Mouse (Mus musculus) adrenal gland, postnatal 14 days (tissue): ENCODE results near the gene Six5. TPM values are rescaled to one million over a fixed set of nuclear protein-coding genes. Genes with fewer than 3 reads are reported as not detected.

Experiments used
- DNase-seq: peaks from one replicate; pipeline ENCODE4 v3.0.0; 2021; ENCODE audit warnings: mixed read lengths
- long read RNA-seq, 2 experiments: library from polyadenylated mRNA; stranded (forward); transcript quantifications; one replicate each; pipeline ENCODE4 v2.0.0; 2021
- total RNA-seq: library from RNA; stranded (reverse); gene quantifications from 2 replicates; pipeline ENCODE4 v1.2.3, GENCODE M21; 2021

Gene Six5
- 13.3 and 15.3 TPM in 2 replicates for total RNA-seq
- long read RNA-seq, experiment 1, transcript Six5-201 (3 exons, 3,007 nt) = major isoform, 10 of 18 reads
- long read RNA-seq, experiment 1, partial matches to known transcripts = 5 of 18 reads
- long read RNA-seq, experiment 1, other reads (novel, unspliced or antisense) = 3 of 18 reads
- long read RNA-seq, experiment 2, partial matches to known transcripts = 4 of 8 reads
- long read RNA-seq, experiment 2, other reads (novel, unspliced or antisense) = 0 of 8 reads

DNA sequence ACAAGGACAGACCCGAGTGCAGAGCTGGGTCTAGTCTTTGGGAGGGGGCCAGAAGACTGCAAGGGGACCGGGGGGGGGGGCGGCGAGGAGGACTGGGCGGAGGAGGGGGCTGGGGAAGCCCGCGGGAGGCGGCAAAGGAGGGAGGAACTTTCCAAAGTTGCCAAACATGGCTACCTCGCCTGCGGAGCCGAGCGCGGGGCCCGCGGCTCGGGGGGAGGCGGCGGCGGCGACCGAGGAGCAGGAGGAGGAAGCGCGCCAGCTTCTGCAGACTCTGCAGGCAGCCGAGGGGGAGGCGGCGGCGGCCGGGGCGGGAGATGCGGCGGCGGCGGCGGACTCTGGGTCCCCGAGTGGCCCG, at the start of gene Six5:
TSS of gene Six5 (plus strand) at position 124 of the 355 bp plus-strand sequence.
- peak; percentile 81 for DNase-seq

DNA sequence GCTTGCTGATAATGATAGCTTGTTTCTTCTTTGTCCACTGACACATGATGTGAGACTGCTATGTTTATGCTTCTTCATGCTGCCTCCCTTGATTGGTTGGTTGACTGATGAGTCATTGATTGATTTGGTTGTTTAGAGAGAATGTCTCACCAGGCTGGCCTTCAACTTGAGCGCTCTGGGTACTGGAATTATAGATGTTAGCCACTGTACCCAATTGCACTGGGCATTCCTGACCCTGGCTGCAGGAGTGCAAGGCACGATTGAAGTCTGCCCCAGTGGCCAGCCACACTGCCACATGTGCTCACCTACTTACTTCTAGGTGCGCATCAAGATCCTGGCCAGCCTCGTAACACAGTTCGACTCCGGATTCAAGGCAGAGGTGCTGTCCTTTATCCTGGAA, 49.8 kb upstream of the Six5 start:
- peak; percentile 51 for DNase-seq

DNA sequence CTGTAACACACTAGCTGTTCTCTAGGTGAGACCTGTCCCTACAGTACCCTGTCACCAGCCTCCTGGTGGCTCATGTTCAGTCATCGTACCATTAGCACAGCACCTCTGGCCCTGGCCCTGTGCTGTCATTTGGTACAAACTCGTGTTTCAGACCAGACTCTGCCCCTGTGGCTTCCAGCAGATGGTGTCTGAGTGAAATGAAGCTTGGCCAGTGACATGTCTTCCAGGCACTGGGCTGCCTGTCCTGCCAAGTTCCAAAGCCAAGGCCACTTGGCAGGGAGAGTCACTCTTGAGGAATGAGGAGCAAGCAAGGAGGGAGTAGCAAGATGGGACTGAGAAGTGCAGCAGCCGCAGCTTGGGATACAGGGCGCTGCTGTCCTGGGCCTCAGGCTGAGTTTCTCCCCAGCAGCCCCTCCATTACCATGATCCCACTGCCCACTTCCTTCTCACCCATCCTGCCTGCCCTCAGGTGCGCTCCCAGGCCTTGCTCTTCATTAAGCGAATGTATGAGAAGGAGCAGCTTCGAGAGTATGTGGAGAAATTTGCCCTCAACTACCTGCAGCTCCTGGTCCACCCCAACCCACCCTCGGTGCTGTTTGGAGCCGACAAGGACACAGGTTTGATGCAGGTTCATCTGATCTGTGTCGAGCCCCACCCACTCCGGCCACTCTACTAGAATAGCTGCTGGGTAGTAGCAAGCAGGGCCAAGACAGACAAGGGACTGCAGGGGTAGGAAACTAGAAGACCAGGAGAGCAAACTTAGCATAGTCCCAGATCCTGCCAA, 47.9 kb upstream of the Six5 start:
- peak; percentile 88 for DNase-seq

DNA sequence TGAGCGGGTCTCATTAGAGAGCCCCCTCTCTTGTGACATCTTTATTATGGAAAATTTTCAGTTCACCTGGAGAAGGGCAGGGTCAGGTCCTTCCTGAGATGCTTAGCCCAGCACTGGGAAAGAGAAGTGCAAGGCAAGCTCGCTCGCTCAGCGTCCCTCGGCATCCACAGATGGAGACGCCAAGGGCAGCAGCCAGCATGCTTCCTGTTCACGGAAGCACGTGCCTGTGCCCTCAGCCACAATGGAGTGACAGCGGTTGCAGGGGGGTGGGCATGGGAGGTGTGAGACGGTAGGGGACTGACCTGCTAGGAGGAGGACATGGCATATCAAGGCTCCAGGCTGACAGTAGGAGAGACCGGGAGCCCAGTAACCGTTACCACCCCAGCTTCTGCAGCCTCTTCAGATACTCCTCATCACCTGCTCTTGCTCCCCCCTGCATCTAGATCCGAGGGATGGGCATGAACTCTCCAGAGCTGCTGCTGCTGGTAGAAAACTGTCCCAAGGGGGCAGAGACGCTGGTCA, 46.3 kb upstream of the Six5 start:
- DNase-seq = no peak

DNA sequence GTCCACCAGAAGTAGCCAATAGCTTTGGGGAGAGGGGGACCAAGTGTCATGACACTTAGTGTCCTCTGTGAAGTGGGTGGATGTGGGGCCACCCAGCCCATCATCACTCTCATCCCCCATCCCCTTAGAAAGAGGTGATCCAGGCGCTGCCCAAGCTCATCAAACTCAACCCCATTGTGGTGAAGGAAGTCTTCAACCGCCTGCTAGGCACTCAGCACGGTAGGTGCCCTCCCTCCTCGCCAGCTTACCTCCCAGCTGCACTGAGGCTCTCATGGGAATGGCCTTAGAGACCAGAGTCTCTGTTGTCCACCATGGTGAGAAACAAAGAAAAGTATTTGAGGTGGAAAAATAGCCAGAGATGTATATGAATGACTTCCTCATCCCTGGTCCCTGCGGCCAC, 45.1 kb upstream of the Six5 start:
- DNase-seq = no peak

DNA sequence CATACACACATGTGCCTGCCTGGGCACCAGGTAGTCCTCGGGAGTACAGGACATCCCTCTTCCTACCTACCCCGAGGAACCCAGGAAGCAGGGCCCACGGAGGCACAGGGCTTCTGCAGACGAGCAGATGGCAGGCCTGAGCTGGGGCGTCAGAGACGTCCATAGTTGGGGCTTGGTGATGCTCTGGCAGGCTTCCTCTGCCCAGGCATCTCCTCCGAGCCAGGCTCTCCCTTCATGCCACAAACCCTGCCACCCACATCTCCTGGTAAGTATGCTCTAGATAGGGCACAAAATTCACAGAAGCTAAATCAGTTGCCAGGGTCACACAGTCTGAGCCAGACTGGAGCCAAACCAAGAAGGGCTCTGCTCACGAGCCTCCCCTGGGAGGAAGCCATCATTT, 44.2 kb upstream of the Six5 start:
- no peak for DNase-seq

DNA sequence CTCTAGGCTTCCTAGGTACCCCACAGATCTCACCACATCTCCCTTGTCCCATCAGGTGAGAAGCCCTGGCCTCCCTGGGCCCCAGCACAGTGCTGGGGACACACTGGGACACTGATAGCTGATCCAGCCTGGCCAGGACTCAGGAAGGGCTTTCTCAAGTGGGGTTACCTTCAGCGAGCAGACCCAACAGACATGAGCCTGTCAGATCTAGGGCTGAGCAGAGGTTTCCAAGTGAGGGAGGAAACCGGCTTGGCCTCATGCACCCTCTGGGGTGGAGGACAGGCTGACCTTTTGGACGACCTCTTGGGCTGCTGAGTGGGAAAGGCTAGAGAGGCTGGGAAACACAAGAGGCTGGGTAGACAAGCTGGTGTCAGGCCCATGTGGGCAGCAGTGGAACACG, 43.2 kb upstream of the Six5 start:
- DNase-seq = no peak

DNA sequence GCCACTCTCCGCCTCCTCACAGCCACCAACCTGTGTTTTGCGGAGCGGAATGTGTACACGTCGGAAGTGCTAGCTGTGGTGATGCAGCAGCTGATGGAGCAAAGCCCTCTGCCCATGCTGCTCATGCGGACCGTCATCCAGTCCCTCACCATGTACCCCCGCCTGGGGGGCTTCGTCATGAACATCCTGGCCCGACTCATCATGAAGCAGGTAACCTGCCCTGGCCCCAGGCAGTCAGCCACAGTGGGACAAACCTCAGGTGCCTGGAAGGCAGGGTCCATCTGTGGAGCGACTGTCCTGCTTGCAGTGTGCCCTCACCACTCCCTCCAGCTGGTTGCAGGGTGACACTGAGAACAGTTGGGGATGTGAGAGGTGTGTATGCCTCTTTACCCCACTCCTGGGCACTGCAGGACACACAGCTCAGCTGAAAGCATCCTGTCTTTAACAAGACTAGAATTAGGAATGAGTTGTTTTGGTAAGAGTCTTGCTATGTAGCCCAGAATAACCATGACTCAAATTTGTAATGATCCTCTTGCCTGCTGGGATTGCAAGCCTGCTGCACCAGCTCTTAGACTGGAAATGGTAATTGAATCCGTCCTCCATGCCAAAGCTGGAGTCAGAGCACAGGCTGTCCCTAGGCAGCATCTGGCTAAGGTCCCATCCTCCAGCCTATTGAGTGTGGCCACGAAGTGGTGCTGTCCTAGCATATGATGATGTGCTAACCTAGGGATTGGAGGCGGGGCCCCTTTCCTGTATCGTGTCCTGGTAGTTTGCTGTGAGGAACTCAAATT, 41.9 kb upstream of the Six5 start:
- no peak for DNase-seq

DNA sequence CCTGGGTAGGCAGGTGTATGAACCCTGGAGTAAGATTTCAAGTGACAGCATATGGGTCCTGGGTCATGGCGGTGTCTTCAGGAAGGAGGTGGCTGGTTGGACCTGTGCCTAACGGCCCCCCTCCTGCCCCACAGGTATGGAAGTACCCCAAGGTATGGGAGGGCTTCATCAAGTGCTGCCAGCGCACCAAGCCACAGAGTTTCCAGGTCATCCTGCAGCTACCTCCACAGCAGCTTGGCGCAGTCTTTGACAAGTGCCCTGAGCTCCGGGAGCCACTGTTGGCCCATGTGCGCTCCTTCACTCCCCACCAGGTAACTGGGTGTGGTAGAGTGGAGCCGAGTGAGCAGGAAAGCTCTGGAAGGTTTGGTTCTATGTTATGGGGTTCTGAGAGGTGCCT, 41.3 kb upstream of the Six5 start:
- no peak for DNase-seq

DNA sequence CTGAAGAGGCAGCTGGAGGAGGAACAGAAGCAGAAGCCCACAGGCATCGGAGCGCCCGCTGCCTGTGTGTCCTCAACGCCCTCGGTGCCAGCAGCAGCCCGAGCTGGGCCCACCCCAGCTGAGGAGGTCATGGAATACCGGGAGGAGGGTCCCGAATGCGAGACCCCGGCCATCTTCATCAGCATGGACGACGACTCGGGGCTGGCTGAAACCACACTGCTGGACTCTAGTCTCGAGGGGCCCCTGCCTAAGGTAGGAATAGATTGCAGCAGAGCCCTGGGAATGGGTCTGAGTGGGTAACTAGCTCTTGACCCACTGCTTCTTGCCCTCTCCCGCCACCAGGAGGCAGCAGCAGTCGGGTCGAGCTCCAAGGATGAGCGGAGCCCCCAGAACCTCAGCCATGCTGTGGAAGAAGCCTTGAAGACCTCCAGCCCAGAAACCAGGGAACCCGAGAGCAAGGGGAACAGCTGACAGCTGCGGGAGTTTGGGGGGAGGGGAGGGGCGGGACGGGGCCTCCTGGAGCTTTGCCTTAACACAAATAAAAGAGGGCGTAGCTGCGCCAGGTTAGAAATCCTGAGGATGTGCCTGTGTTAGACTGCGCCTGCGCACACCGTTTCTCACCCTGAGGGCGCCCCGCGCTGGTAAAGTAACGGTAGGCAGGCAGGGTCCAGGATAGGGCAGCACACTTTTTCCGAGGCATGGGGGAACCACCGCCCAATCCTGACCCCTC, 40.2 kb upstream of the Six5 start, which contains the start of gene Rsph6a:
TSS of gene Rsph6a (plus strand) at position 644 of the 730 bp plus-strand sequence.
- peak; percentile 65 for DNase-seq

DNA sequence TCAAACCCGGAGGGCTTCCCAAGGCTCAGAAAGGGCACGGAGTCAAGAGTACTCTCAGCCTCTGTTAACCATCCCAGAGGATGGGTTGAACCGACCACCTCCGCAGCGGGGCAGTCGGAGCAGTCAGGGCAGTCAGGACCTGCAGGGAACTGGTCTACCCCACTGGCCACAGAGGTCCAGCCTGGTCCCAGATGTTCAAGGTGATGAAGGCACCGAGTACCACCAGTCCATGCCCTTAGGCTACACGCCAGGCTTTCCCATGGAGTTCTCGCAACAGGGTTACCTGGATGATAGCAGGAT, 39.7 kb upstream of the Six5 start:
- DNase-seq = no peak

DNA sequence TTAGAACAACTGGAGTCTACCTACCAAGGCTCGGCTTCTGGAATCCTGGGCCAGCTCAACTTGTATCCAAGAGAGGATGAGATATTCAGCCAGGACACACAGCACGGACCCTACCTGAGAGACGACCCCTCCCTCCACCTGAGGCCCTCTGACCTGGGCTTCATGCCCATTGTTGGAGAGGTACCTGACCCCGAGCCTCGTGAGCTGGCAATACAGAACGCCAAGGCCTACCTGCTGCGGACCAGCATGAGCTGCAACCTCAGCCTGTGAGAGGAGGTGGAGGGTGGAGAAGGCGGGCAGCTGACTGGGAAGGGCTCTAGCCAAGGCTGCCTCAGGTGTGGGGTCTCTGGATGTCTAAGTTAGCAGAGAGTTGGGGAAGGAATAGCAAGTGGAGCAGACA, 39.3 kb upstream of the Six5 start:
- DNase-seq = no peak

DNA sequence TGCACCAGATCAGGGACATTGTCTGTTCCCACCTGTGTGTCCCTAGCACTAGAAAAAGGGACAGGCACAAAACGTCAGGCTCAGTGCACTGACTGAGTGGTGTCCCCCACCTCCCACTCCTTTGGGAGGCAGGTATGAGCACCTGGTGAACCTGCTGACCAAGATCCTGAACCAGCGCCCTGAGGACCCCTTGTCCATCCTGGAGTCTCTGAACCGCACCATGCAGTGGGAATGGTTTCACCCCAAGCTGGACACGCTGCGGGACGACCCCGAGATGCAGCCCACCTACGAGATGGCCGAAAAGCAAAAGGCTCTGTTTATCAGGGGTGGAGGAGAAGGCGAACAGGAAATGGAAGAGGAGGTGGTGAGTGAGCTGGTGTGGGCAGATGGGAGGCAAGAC, 37.0 kb upstream of the Six5 start:
- DNase-seq = no peak

DNA sequence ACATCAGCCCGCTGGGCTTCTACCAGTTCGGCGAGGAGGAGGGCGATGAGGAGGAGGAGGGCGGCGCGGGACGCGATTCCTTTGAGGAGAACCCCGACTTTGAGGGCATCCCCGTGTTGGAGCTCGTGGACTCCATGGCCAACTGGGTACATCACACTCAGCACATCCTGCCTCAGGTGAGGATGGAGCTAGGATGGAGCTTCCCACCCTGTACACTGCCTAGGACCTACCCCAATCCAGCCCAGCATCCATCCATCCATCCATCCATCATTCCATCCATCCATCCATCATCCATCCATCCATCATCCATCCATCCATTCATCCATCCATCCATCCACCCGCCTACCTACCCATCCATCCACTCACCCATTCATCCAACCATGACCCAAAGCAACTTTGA, 28.5 kb upstream of the Six5 start:
- DNase-seq = no peak

DNA sequence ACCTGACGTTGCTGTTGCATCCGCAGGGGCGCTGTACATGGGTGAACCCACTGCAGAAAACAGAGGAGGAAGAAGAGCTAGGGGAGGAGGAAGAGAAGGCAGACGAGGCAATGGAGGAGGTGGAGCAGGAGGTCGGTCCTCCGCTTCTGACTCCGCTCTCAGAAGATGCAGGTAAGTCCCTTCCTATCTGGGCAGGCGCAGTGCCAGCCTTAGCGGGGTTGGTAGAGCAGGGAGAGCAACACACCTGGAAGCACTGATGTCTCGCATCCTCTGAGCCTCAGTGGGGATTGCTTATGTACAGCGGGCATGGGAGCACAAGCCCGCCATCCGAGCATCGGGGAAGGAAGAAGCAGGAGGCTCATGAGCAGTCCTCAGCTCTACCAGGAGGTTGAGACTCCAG, 27.3 kb upstream of the Six5 start:
- no peak for DNase-seq

DNA sequence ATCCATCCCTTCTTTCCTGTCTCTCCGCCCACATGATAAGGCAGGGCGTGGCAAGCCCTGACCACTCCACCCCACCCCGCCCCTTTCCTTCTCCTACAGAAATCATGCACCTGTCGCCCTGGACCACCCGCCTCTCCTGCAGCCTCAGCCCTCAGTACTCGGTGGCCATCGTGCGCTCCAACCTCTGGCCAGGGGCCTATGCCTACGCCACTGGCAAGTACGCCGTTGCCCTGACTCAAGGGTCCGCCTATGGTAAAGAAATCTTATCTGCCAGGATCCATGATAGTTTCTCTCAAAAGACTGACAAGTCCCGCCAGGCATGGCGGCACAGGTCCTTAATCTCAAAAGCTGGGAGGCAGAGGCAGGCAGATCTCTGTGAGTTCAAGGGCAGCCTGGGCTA, 26.5 kb upstream of the Six5 start:
- no peak for DNase-seq

DNA sequence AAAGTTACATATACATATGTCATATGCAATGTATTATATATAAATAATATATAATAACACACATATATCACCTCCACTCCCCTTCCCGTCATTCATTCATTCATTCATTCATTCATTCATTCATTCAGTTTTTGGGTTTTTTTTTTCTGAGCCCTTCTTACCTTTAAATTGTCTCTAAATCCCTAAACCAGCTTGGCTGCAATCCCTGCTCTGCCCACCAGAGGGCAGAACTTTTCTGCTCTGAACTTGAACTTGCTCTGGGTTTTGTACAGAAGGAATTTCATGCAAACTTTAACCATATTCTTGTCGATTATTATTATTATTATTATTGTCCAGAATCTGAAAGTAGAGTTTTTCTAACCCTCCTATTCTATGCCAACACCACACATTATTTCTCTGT, 25.7 kb upstream of the Six5 start:
- DNase-seq = peak; percentile 81

DNA sequence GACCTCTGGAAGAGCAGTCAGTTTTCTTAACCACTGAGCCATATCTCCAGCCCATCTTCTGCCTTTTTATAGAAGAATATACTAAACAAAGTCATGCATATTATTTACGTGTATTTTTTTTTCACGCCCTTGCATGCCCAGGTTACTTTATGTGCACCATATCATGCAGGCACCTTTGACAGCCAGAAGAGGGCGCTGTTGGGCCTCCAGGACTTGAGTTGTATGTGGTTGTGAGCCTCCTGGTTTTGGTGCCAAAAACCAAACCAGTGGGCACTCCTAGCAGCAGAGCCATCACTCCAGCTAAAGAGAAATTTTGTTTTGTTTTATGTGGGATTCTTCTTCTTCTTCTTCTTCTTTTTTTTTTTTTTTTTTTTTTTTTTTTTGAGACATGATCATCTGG, 24.9 kb upstream of the Six5 start:
- peak; percentile 65 for DNase-seq

DNA sequence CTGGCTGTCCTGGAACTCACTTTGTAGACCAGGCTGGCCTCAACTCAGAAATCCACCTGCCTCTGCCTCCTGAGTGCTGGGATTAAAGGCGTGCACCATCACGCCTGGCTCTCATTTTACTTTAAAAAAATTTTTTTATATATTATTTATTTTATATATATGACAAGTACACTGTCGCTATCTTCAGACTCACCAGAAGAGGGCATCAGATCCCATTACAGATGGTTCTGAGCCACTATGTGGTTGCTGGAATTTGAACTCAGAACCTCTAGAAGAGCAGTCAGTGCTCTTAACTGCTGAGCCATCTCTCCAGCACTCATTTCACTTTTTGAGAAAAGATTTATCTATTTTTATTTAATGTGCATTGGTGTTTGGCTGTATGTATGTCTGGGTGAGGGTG, 23.4 kb upstream of the Six5 start:
- DNase-seq = peak; percentile 5

DNA sequence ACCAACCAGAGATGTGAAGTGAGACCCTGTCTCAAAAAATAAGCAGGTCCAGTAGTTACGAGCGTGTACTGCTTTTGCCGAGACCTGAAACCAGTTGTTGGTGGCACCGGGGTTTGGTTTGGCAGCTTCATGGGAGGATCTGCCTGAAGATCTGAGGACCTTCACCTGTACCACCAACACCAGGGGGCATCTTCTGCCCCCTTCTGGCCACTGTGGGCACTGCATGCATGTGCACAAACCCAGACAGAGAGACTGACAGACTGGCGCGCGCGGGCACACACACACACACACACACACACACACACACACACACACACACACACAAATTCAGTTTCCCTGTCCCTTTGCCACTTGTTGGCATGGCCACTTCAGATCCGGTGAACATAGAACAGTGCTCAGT, 20.9 kb upstream of the Six5 start:
- DNase-seq = peak; percentile 71

DNA sequence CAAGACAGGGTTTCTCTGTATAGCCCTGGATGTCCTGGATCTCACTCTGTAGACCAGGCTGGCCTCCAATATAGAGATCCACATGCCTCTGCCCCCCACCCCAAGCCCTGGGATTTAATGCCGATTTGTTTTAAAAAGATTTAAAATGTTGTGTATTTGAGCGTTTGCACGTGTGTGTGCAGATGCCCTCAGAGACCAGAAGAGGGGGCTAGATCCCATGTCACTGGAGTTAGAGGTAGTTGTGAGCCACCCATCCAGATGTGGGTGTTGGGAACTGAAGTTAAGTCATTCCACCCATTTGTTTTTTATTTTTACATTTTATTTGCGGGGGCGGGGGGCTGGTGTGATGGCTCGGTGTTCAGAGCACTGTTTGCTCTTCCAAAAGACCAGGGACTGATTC, 19.9 kb upstream of the Six5 start:
- DNase-seq = peak; percentile 1

DNA sequence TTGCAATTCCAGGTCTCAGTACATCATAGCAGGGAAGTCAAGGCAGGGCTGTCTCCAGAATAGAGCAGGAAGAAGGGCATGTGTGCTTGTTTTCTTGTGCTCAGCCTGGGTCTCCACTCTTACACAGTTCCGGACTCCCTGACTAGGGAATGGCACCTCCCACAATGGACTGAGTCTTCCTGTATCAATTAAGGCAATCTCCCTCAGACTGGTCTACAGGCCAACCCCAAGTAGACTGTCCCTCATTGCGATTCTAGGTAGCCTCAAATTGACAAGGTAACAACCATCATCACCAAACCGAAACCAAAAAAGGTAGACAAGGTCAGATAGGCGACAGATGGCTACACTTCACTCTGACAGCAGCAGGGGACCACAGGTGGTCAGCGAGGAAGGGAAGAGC, 19.2 kb upstream of the Six5 start:
- no peak for DNase-seq
